ENCODE assay signal across 8 mouse cellular contexts in the genomic region with DNA sequence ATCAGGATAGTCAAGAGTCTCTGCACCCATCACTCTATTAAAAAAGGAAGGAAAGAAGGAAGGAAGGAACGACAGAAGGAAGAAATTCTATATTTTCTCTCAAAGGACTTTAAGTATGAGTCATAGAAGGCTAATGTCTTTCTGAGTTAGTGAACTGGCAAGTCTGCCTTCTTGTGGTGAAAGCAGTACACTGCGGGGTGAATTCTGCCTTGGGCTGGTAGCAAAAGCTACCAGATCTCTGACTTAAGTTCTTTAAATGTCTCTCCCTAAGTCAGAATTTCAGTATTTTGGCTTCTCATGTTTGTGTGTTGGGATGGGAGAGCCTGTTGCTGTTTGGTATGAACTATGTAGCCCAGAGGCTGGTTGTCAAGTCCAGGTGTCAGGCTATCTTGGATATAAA. TPM values are rescaled to one million over a fixed set of nuclear protein-coding genes. Genes with fewer than 3 reads are reported as not detected.
DNase-seq lines count a peak whose midpoint lies in the region; ATAC-seq and TF ChIP-seq lines count a peak whose summit lies in the region.

No protein-coding gene starts in this region.

- ATAC-seq in forebrain, embryonic 14.5 days: peak; percentile 47
- peak; percentile 71 for ATAC-seq in kidney, postnatal 0 days (replicated peaks; ENCODE audit: low FRiP score, low read depth)

- no peaks in the 10 kb centered on the region for H3K27me3 ChIP-seq in forebrain, embryonic 14.5 days (replicated peaks; ENCODE audit: control insufficient read depth, insufficient read depth, low read length)
- no peaks in the 10 kb centered on the region for H3K27me3 ChIP-seq in kidney, postnatal 0 days (ENCODE audit: insufficient read depth, low read length)
- no peaks in the 10 kb centered on the region for H3K27me3 ChIP-seq in small intestine, adult 2 months (ENCODE audit: control insufficient read depth, insufficient read depth, low read length)

- TF ChIP-seq POLR2A in bone marrow macrophage, adult 2 months (IDR thresholded peaks at IDR 0.05; ENCODE audit: borderline replicate concordance, low read depth, low read length): no peak
- no peak for TF ChIP-seq POLR2A in small intestine, adult 2 months (IDR thresholded peaks at IDR 0.05; ENCODE audit: low read depth, low read length)

- H3K27ac ChIP-seq in bone marrow macrophage, adult 2 months (ENCODE audit: insufficient read depth, low read depth, low read length): peak overlapping the region; percentile 17
- H3K27ac ChIP-seq in forebrain, embryonic 14.5 days (ENCODE audit: low read depth, low read length): peak overlapping the region; percentile 62; the same call in 1 of the 2 replicates
- H3K27ac ChIP-seq in kidney, postnatal 0 days: peak overlapping the region; percentile 67; the same call in 1 of the 2 replicates
- H3K27ac ChIP-seq in small intestine, adult 2 months (ENCODE audit: insufficient read depth, low read depth, low read length): peak overlapping the region; percentile 66

- H3K36me3 ChIP-seq in forebrain, embryonic 14.5 days (ENCODE audit: control insufficient read depth, insufficient read depth, low read length): no peaks in the 10 kb centered on the region
- no peaks in the 10 kb centered on the region for H3K36me3 ChIP-seq in kidney, postnatal 0 days (ENCODE audit: insufficient read depth, low read length)
- H3K36me3 ChIP-seq in small intestine, adult 2 months (ENCODE audit: control insufficient read depth, insufficient read depth, low read length): no peaks in the 10 kb centered on the region; the same call in 1 of the 2 replicates

- no peaks in the 10 kb centered on the region; the same call in 1 of the 2 replicates for H3K4me1 ChIP-seq in bone marrow macrophage, adult 2 months (ENCODE audit: control insufficient read depth, insufficient read depth, low read length)
- no peaks in the 10 kb centered on the region for H3K4me1 ChIP-seq in forebrain, embryonic 14.5 days (ENCODE audit: control insufficient read depth, insufficient read depth, low read length)
- H3K4me1 ChIP-seq in kidney, postnatal 0 days (replicated peaks; ENCODE audit: insufficient read depth, low read length): no peaks in the 10 kb centered on the region
- H3K4me1 ChIP-seq in small intestine, adult 2 months (ENCODE audit: control insufficient read depth, insufficient read depth, insufficient read length, low read length): no peaks in the 10 kb centered on the region

- peak overlapping the region; percentile 45 for H3K4me2 ChIP-seq in forebrain, embryonic 14.5 days (ENCODE audit: low read length)
- peak overlapping the region; percentile 47 for H3K4me2 ChIP-seq in kidney, postnatal 0 days (ENCODE audit: low read length)

- peak; percentile 3 for DNase-seq in right cerebral cortex, adult 18-20 months
- DNase-seq in right cerebral cortex, postnatal 36 days (ENCODE audit: low spot score in 2 of 2): no peak
- DNase-seq in forebrain, embryonic 14.5 days (ENCODE audit: low spot score): peak; percentile 48
- DNase-seq in kidney, postnatal 0 days (ENCODE audit: low spot score): peak; percentile 61
- peak; percentile 36 for DNase-seq in lung, postnatal 10 days
- DNase-seq in testis, postnatal 10 days (ENCODE audit: low spot score): no peak

- no peak for TF ChIP-seq CTCF in bone marrow macrophage, adult 2 months (IDR thresholded peaks at IDR 0.05; ENCODE audit: low read depth, low read length)
- TF ChIP-seq CTCF in kidney, postnatal 0 days (IDR thresholded peaks at IDR 0.05; ENCODE audit: low read depth): peak; percentile 67
- no peak for TF ChIP-seq CTCF in small intestine, adult 2 months (IDR thresholded peaks at IDR 0.05; ENCODE audit: extremely low read depth, insufficient read length, insufficient replicate concordance, low read depth, low read length)

- peak overlapping the region; percentile 70 for H3K4me3 ChIP-seq in bone marrow macrophage, adult 2 months (ENCODE audit: insufficient read depth, low read length)
- peak overlapping the region; percentile 40 for H3K4me3 ChIP-seq in forebrain, embryonic 14.5 days (ENCODE audit: low read depth, low read length)
- H3K4me3 ChIP-seq in kidney, postnatal 0 days (replicated peaks; ENCODE audit: low read depth, low read length): peak overlapping the region; percentile 38
- H3K4me3 ChIP-seq in small intestine, adult 2 months (ENCODE audit: low read depth, low read length): peak overlapping the region; percentile 84; the same call in 1 of the 2 replicates

- no peak overlapping the region for H3K9ac ChIP-seq in forebrain, embryonic 14.5 days (ENCODE audit: low read length)
- peak overlapping the region; percentile 52; the same call in 1 of the 2 replicates for H3K9ac ChIP-seq in kidney, postnatal 0 days (ENCODE audit: low read depth, low read length)

- WGBS in forebrain, embryonic 14.5 days: 33% methylated on average over 2 of the region's 2 CpGs
- WGBS in kidney, postnatal 0 days: 32% methylated on average over 2 of the region's 2 CpGs
- WGBS in small intestine, adult 2 months: 12% methylated on average over 2 of the region's 2 CpGs

- no peaks in the 10 kb centered on the region for H3K9me3 ChIP-seq in forebrain, embryonic 14.5 days (replicated peaks; ENCODE audit: control insufficient read depth, low read length)
- no peaks in the 10 kb centered on the region for H3K9me3 ChIP-seq in kidney, postnatal 0 days (replicated peaks; ENCODE audit: low read length)

RNA-seq across cellular contexts. Expression of a gene that starts 0.5 kb away (rescaled TPM):
- 4.7 and 5.9 TPM in 2 replicates for polyA plus RNA-seq in bone marrow macrophage, adult 2 months (2012; ENCODE audit: insufficient read depth, insufficient read length, missing spikeins)
- 11.8 and 14.8 TPM in 2 replicates for polyA plus RNA-seq in forebrain, embryonic 14.5 days (2014; fragmentation: Nextera tagmentation; extraction: Ambion mirVana)
- polyA plus RNA-seq in kidney, postnatal 0 days (2015; fragmentation: Nextera tagmentation; extraction: Ambion mirVana): 2.7 and 3.4 TPM in 2 replicates
- polyA plus RNA-seq in small intestine, adult 2 months (2012; rRNA removed): 0.11 and 0.28 TPM in 2 replicates

RNA-seq across cellular contexts. Expression of a gene that starts 41.7 kb away (rescaled TPM):
- 8.6 and 13.6 TPM in 2 replicates for polyA plus RNA-seq in bone marrow macrophage, adult 2 months (2012; ENCODE audit: insufficient read depth, insufficient read length, missing spikeins)
- 22.1 and 23.7 TPM in 2 replicates for polyA plus RNA-seq in forebrain, embryonic 14.5 days (2014; fragmentation: Nextera tagmentation; extraction: Ambion mirVana)
- polyA plus RNA-seq in kidney, postnatal 0 days (2015; fragmentation: Nextera tagmentation; extraction: Ambion mirVana): 4.6 and 7.9 TPM in 2 replicates
- polyA plus RNA-seq in small intestine, adult 2 months (2012; rRNA removed): not detected in 2 replicates

RNA-seq across cellular contexts. Expression of a gene that starts 57.6 kb away (rescaled TPM):
- 7.1 and 7.7 TPM in 2 replicates for polyA plus RNA-seq in bone marrow macrophage, adult 2 months (2012; ENCODE audit: insufficient read depth, insufficient read length, missing spikeins)
- polyA plus RNA-seq in forebrain, embryonic 14.5 days (2014; fragmentation: Nextera tagmentation; extraction: Ambion mirVana): 19.9 and 21.8 TPM in 2 replicates
- 10.3 and 11.0 TPM in 2 replicates for polyA plus RNA-seq in kidney, postnatal 0 days (2015; fragmentation: Nextera tagmentation; extraction: Ambion mirVana)
- polyA plus RNA-seq in small intestine, adult 2 months (2012; rRNA removed): 0.08 and 0.20 TPM in 2 replicates

Comparison
In these comparisons a context has a peak if more than half of its experiments do, and no peak if none do; other contexts are left out.
1. DNase-seq: peak in right cerebral cortex, adult 18-20 months (single experiment), forebrain, embryonic 14.5 days (single experiment), kidney, postnatal 0 days (single experiment) and lung, postnatal 10 days (single experiment); none in right cerebral cortex, postnatal 36 days (0 of 2) and testis, postnatal 10 days (single experiment).
2. H3K27ac ChIP-seq: peak in every context shown above with its lines; median percentile 67 in kidney, postnatal 0 days; 66 in small intestine, adult 2 months; 62 in forebrain, embryonic 14.5 days; 17 in bone marrow macrophage, adult 2 months.
3. Peak in every context shown above with its lines, with median percentiles within 50 percentile points of each other: H3K4me3 ChIP-seq.